Mouse (Mus musculus) CH12.LX (cell line): ENCODE data around the gene Ttc9b. TPM values are rescaled to one million over a fixed set of nuclear protein-coding genes. Genes with fewer than 3 reads are reported as not detected.

ENCODE experiments used
- DNase-seq: peaks from one replicate; pipeline ENCODE4 v3.0.0-alpha.2; 2013; ENCODE audit errors: extremely low read depth
- H3K27ac ChIP-seq: 2 replicates; pipeline ENCODE4 v1.5.1; 2012; ENCODE audit warnings: low read depth, mild to moderate bottlenecking, control low read depth, moderate library complexity; ENCODE audit not compliant: insufficient read depth
- H3K27me3 ChIP-seq: replicated peaks from 2 replicates; pipeline ENCODE3; 2012; ENCODE audit warnings: inconsistent platforms
- H3K36me3 ChIP-seq, 2 experiments: replicated peaks in 1 of 2; 2 replicates each; pipeline versions ENCODE3 to v1.6.1; 2012; ENCODE audit warnings: inconsistent platforms in 1 of 2, low read length in 1 of 2, mild to moderate bottlenecking in 1 of 2, mixed read lengths in 1 of 2, moderate library complexity in 1 of 2; ENCODE audit not compliant: control insufficient read depth in 1 of 2, insufficient read depth in 1 of 2
- H3K4me1 ChIP-seq, 2 experiments: 2 replicates each; pipeline ENCODE4 v1.6.1; 2012; ENCODE audit warnings: inconsistent platforms in 1 of 2, moderate library complexity in 1 of 2; ENCODE audit not compliant: insufficient read depth in 2 of 2, control insufficient read depth in 1 of 2
- H3K4me2 ChIP-seq: 2 replicates; pipeline ENCODE4 v1.6.1; 2012; ENCODE audit warnings: low read depth, mild to moderate bottlenecking, control low read depth; ENCODE audit not compliant: poor library complexity, insufficient read depth, severe bottlenecking
- H3K4me3 ChIP-seq, 3 experiments: fragments of 150-350 bp in 1 of 3; sonication (generic) in 1 of 3; replicated peaks in 1 of 3; 2 replicates each; pipeline versions ENCODE3 to v1.5.1; 2011 to 2012; ENCODE audit warnings: low read depth in 2 of 3, low read length in 2 of 3, mild to moderate bottlenecking in 2 of 3, moderate library complexity in 2 of 3, control low read depth in 1 of 3, improper control_type of control experiment in 1 of 3, inconsistent platforms in 1 of 3, mixed read lengths in 1 of 3; ENCODE audit not compliant: poor library complexity in 1 of 3
- H3K79me2 ChIP-seq: replicated peaks from 2 replicates; pipeline ENCODE4 v1.6.1; 2012; ENCODE audit warnings: mild to moderate bottlenecking, moderate library complexity; ENCODE audit not compliant: control insufficient read depth, poor library complexity, insufficient read depth, severe bottlenecking; ENCODE audit errors: extremely low read depth
- H3K9ac ChIP-seq: 2 replicates; pipeline ENCODE4 v1.6.1; 2012; ENCODE audit warnings: low read depth, mild to moderate bottlenecking, control low read depth, moderate library complexity; ENCODE audit not compliant: insufficient read depth
- H3K9me3 ChIP-seq: replicated peaks from 2 replicates; pipeline ENCODE3; 2012; ENCODE audit warnings: low read length, inconsistent platforms, mixed read lengths
- BHLHE40 ChIP-seq: IDR thresholded peaks from 2 replicates; pipeline ENCODE4 v1.6.1; 2011; ENCODE audit warnings: mild to moderate bottlenecking, low read depth, low read length, improper control_type of control experiment
- E2F4 ChIP-seq: IDR thresholded peaks from 2 replicates; pipeline ENCODE4 v1.6.1; 2011; ENCODE audit warnings: low read depth, low read length, improper control_type of control experiment; ENCODE audit not compliant: insufficient replicate concordance
- ETS1 ChIP-seq: conservative IDR thresholded peaks from 2 replicates; pipeline ENCODE4 v1.6.1; 2012; ENCODE audit warnings: low read depth, mild to moderate bottlenecking, inconsistent platforms, low read length, improper control_type of control experiment, moderate library complexity
- GABPA ChIP-seq: IDR thresholded peaks from 2 replicates; pipeline ENCODE4 v1.6.1; 2012; ENCODE audit warnings: low read depth, low read length, improper control_type of control experiment, inconsistent platforms; ENCODE audit not compliant: insufficient replicate concordance
- IRF4 ChIP-seq: IDR thresholded peaks from 2 replicates; pipeline ENCODE4 v1.6.1; 2014; ENCODE audit warnings: low read depth, mild to moderate bottlenecking, inconsistent platforms, low read length, improper control_type of control experiment
- JUND ChIP-seq: conservative IDR thresholded peaks from 2 replicates; pipeline ENCODE4 v1.6.1; 2011; ENCODE audit warnings: low read depth, low read length, improper control_type of control experiment
- MAFK ChIP-seq: IDR thresholded peaks from 2 replicates; pipeline ENCODE4 v1.6.1; 2011; ENCODE audit warnings: low read length, improper control_type of control experiment; ENCODE audit not compliant: insufficient replicate concordance
- MEF2A ChIP-seq: IDR thresholded peaks from 2 replicates; pipeline ENCODE4 v1.6.1; 2014; ENCODE audit warnings: low read depth, mild to moderate bottlenecking, inconsistent platforms, low read length, improper control_type of control experiment, borderline replicate concordance
- NELFE ChIP-seq: IDR thresholded peaks from 2 replicates; pipeline ENCODE4 v1.6.1; 2011; ENCODE audit warnings: low read depth, low read length, improper control_type of control experiment
- NRF1 ChIP-seq: IDR thresholded peaks from 2 replicates; pipeline ENCODE4 v1.6.1; 2014; ENCODE audit warnings: low read depth, mild to moderate bottlenecking, inconsistent platforms, low read length, improper control_type of control experiment, moderate library complexity
- POLR2A ChIP-seq: IDR thresholded peaks from 2 replicates; pipeline ENCODE4 v1.6.1; 2011; ENCODE audit warnings: low read depth, mild to moderate bottlenecking, improper control_type of control experiment, low read length
- POLR2AphosphoS2 ChIP-seq: IDR thresholded peaks from 2 replicates; pipeline ENCODE4 v1.6.1; 2011; ENCODE audit warnings: low read depth, low read length, improper control_type of control experiment
- RAD21 ChIP-seq: IDR thresholded peaks from 2 replicates; pipeline ENCODE4 v1.6.1; 2011; ENCODE audit warnings: low read depth, mild to moderate bottlenecking, low read length, improper control_type of control experiment, moderate library complexity
- TBP ChIP-seq: conservative IDR thresholded peaks from 2 replicates; pipeline ENCODE4 v1.6.1; 2011; ENCODE audit warnings: low read depth, low read length, improper control_type of control experiment
- TCF12 ChIP-seq: IDR thresholded peaks from 2 replicates; pipeline ENCODE4 v1.6.1; 2014; ENCODE audit warnings: low read depth, mild to moderate bottlenecking, inconsistent platforms, low read length, improper control_type of control experiment
- UBTF ChIP-seq: IDR thresholded peaks from 2 replicates; pipeline ENCODE4 v1.6.1; 2012; ENCODE audit warnings: low read depth, mild to moderate bottlenecking, inconsistent platforms, low read length, improper control_type of control experiment, moderate library complexity
- USF1 ChIP-seq: IDR thresholded peaks from 2 replicates; pipeline ENCODE4 v1.6.1; 2014; ENCODE audit warnings: low read depth, mild to moderate bottlenecking, inconsistent platforms, low read length, improper control_type of control experiment
- dilution Hi-C: fragments of 300-500 bp; cut with MboI; formaldehyde crosslinking; loops from 2 replicates; pipeline ENCODE4 v1.14.3; 2020; ENCODE audit warnings: low sequenced_read_pairs; ENCODE audit not compliant: extremely low pct_unique_long_range_greater_than_20kb, extremely low pct_ligation_motif_present
- in situ Hi-C: fragments of 300-500 bp; cut with MboI; formaldehyde crosslinking; loops from 3 replicates; pipeline ENCODE4 v1.14.3; 2019; ENCODE audit warnings: low sequenced_read_pairs, low pct_ligation_motif_present, low pct_unique_long_range_greater_than_20kb, mixed read lengths
- polyA plus RNA-seq: library from polyadenylated mRNA; unstranded; fragments of >175 nt; gene quantifications from 2 replicates; pipeline ENCODE4 v1.2.1, GENCODE M21; 2012; ENCODE audit warnings: low read depth; ENCODE audit not compliant: insufficient read length
- total RNA-seq, 2 experiments: library from RNA; depleted of rRNA; stranded (reverse); fragments of 300-350 nt in 1 of 2; fragments of >200 nt in 1 of 2; gene quantifications; 2 replicates each; pipeline ENCODE4 v1.2.3; 2012 to 2014

Ttc9b gene
- total and polyA plus RNA-seq, 3 experiments: not detected

- H3K27me3 ChIP-seq: no peaks in the 10 kb centered on the region
- DNase-seq: no peak
- no peak for TF ChIP-seq MAFK
- dilution Hi-C loops: no loop called here
- H3K9me3 ChIP-seq: no peaks in the 10 kb centered on the region
- in situ Hi-C loops: no loop called here
- peaks cover 17 to 99% of the 10 kb centered on the region in 2 experiments for H3K4me1 ChIP-seq
- peaks cover 21 to 81% of the 10 kb centered on the region in 2 experiments for H3K36me3 ChIP-seq
- no peak overlapping the region for H3K4me2 ChIP-seq
- no peak overlapping the region for H3K4me3 ChIP-seq
- no peak overlapping the region for H3K9ac ChIP-seq
- no peak overlapping the region for H3K27ac ChIP-seq
- no peaks in the 10 kb centered on the region; the same call in 1 of the 2 replicates for H3K79me2 ChIP-seq
These were observed 46.1 kb upstream of the Ttc9b start for GRCm38 (mm10) chr7:27607580-27607979.

GRCm38 (mm10) chr7:27608130-27608529 is 45.6 kb upstream of the Ttc9b start:
- in situ Hi-C loops: no loop called here
- Histone ChIP-seq H3K9me3 (no peaks in the 10 kb centered on the region), H3K79me2 (no peaks in the 10 kb centered on the region; the same call in 1 of the 2 replicates), H3K9ac (no peak overlapping the region), H3K27ac (no peak overlapping the region), H3K4me2 (no peak overlapping the region), H3K36me3 (peaks cover 21 to 82% of the 10 kb centered on the region in 2 experiments), H3K27me3 (no peaks in the 10 kb centered on the region), H3K4me1 (peaks cover 17 to 98% of the 10 kb centered on the region in 2 experiments), H3K4me3 (no peak overlapping the region)
- dilution Hi-C loops: no loop called here
- no peak for DNase-seq
- TF ChIP-seq POLR2A (no peak), USF1 (no peak), GABPA (no peak), RAD21 (no peak), JUND (no peak), UBTF (no peak), TBP (no peak), MEF2A (no peak), ETS1 (no peak), E2F4 (no peak)

GRCm38 (mm10) chr7:27609285-27609684 is 44.4 kb upstream of the Ttc9b start:
- Histone ChIP-seq H3K4me2 (no peak overlapping the region), H3K27ac (peak overlapping the region; percentile 12; the same call in 1 of the 2 replicates), H3K9me3 (no peaks in the 10 kb centered on the region), H3K9ac (no peak overlapping the region), H3K36me3 (peaks cover 21 to 80% of the 10 kb centered on the region in 2 experiments), H3K4me1 (peaks cover 17 to 91% of the 10 kb centered on the region in 2 experiments), H3K4me3 (no peak overlapping the region), H3K79me2 (no peaks in the 10 kb centered on the region; the same call in 1 of the 2 replicates), H3K27me3 (no peaks in the 10 kb centered on the region)
- TF ChIP-seq NRF1 (no peak), USF1 (no peak), POLR2AphosphoS2 (no peak), POLR2A (no peak), NELFE (no peak), UBTF (no peak), BHLHE40 (no peak), TCF12 (no peak), TBP (no peak), IRF4 (no peak), MEF2A (no peak)
- in situ Hi-C loops (no loop called here), dilution Hi-C loops (no loop called here)
- DNase-seq: no peak
